Mouse (Mus musculus): Measurements from ENCODE around the gene Olfr1025-ps1. TPM values are rescaled to one million over a fixed set of nuclear protein-coding genes. Genes with fewer than 3 reads are reported as not detected.

Olfr1025-ps1 gene
- total and polyA plus RNA-seq, 3 experiments, result 0.05 TPM; not detected in 2

GRCm38 (mm10) chr2:85950137-85950536 is 35.1 kb downstream of the Olfr1025-ps1 start, which contains the start of gene Olfr1028:
TSS of gene Olfr1028 (plus strand) at chr2:85950437.
- DNase-seq (ENCODE audit: low spot score), result no peak
- Histone ChIP-seq H3K36me3 (replicated peaks) (no peaks in the 10 kb centered on the region), H3K4me1 (ENCODE audit: insufficient read depth, low read depth, low read length) (no peaks in the 10 kb centered on the region), H3K27me3 (ENCODE audit: insufficient read depth, low read length) (no peaks in the 10 kb centered on the region), H3K9me3 (replicated peaks) (peaks cover 2% of the 10 kb centered on the region; the same call in 1 of the 2 replicates), H3K4me3 (ENCODE audit: low read depth, low read length) (no peak within 1 kb of the TSS)
- no peak for TF ChIP-seq GATA2 (IDR thresholded peaks at IDR 0.05; ENCODE audit: borderline replicate concordance, low read depth, low read length)
- no peak for TF ChIP-seq POLR2AphosphoS5 (IDR thresholded peaks at IDR 0.05; ENCODE audit: insufficient replicate concordance, low read depth, low read length)
- no peak for TF ChIP-seq TAL1 (conservative IDR thresholded peaks at IDR 0.05; ENCODE audit: low read depth, low read length)
- TF ChIP-seq CTCF (IDR thresholded peaks at IDR 0.05; ENCODE audit: low read depth, low read length), result no peak
- no peak for TF ChIP-seq GATA1 (IDR thresholded peaks at IDR 0.05; ENCODE audit: borderline replicate concordance, low read length)
- no peak for ATAC-seq (ENCODE audit: extremely low read depth, insufficient number of reproducible peaks, low FRiP score, poor library complexity, severe bottlenecking)

Other genes starting within 250 kb of the Olfr1025-ps1 start
Only the 20 nearest of the 27 such genes appear.
- gene Olfr1012, start 152.4 kb upstream of the Olfr1025-ps1 start, total RNA-seq (2014; fragmentation: Nextera tagmentation), result not detected in 2 replicates
- 0.12 and 0.16 TPM in 2 replicates for gene Olfr1012, start 152.4 kb upstream of the Olfr1025-ps1 start, total RNA-seq (2017)
- not detected in 2 replicates for gene Olfr1012, start 152.4 kb upstream of the Olfr1025-ps1 start, polyA plus RNA-seq (2012)
- gene Olfr1013, start 148.1 kb upstream of the Olfr1025-ps1 start, total RNA-seq (2014; fragmentation: Nextera tagmentation), result not detected in 2 replicates
- 0.06 TPM in 1 of 2 replicates, not detected in the other for gene Olfr1013, start 148.1 kb upstream of the Olfr1025-ps1 start, total RNA-seq (2017)
- gene Olfr1013, start 148.1 kb upstream of the Olfr1025-ps1 start, polyA plus RNA-seq (2012), result not detected in 2 replicates
- gene Olfr1014, start 142.5 kb upstream of the Olfr1025-ps1 start, total RNA-seq (2014; fragmentation: Nextera tagmentation), result not detected in 2 replicates
- gene Olfr1014, start 142.5 kb upstream of the Olfr1025-ps1 start, total RNA-seq (2017), result 0.27 TPM in 1 of 2 replicates, not detected in the other
- gene Olfr1014, start 142.5 kb upstream of the Olfr1025-ps1 start, polyA plus RNA-seq (2012), result not detected in 2 replicates
- not detected in 2 replicates for gene Olfr1015, start 133.2 kb upstream of the Olfr1025-ps1 start, total RNA-seq (2014; fragmentation: Nextera tagmentation)
- gene Olfr1015, start 133.2 kb upstream of the Olfr1025-ps1 start, total RNA-seq (2017), result not detected in 2 replicates
- gene Olfr1015, start 133.2 kb upstream of the Olfr1025-ps1 start, polyA plus RNA-seq (2012), result not detected in 2 replicates
- gene Olfr1016, start 112.6 kb upstream of the Olfr1025-ps1 start, total RNA-seq (2014; fragmentation: Nextera tagmentation), result not detected in 2 replicates
- gene Olfr1016, start 112.6 kb upstream of the Olfr1025-ps1 start, total RNA-seq (2017), result 0.11 TPM in 1 of 2 replicates, not detected in the other
- gene Olfr1016, start 112.6 kb upstream of the Olfr1025-ps1 start, polyA plus RNA-seq (2012), result not detected in 2 replicates
- gene Olfr1018, start 96.7 kb upstream of the Olfr1025-ps1 start, total RNA-seq (2014; fragmentation: Nextera tagmentation), result not detected in 2 replicates
- 0.17 TPM in 1 of 2 replicates, not detected in the other for gene Olfr1018, start 96.7 kb upstream of the Olfr1025-ps1 start, total RNA-seq (2017)
- gene Olfr1018, start 96.7 kb upstream of the Olfr1025-ps1 start, polyA plus RNA-seq (2012), result not detected in 2 replicates
- not detected in 2 replicates for gene Olfr1019, start 69.7 kb upstream of the Olfr1025-ps1 start, total RNA-seq (2014; fragmentation: Nextera tagmentation)
- gene Olfr1019, start 69.7 kb upstream of the Olfr1025-ps1 start, total RNA-seq (2017), result not detected in 2 replicates
- not detected in 2 replicates for gene Olfr1019, start 69.7 kb upstream of the Olfr1025-ps1 start, polyA plus RNA-seq (2012)
- gene Olfr1020, start 68.2 kb upstream of the Olfr1025-ps1 start, total RNA-seq (2014; fragmentation: Nextera tagmentation), result not detected in 2 replicates
- gene Olfr1020, start 68.2 kb upstream of the Olfr1025-ps1 start, total RNA-seq (2017), result 0.17 TPM in 1 of 2 replicates, not detected in the other
- not detected in 2 replicates for gene Olfr1020, start 68.2 kb upstream of the Olfr1025-ps1 start, polyA plus RNA-seq (2012)
- not detected in 2 replicates for gene Olfr1022, start 46.6 kb upstream of the Olfr1025-ps1 start, total RNA-seq (2014; fragmentation: Nextera tagmentation)
- gene Olfr1022, start 46.6 kb upstream of the Olfr1025-ps1 start, total RNA-seq (2017), result 0.17 and 0.33 TPM in 2 replicates
- gene Olfr1022, start 46.6 kb upstream of the Olfr1025-ps1 start, polyA plus RNA-seq (2012), result not detected in 2 replicates
- not detected in 2 replicates for gene Olfr1023, start 29.6 kb upstream of the Olfr1025-ps1 start, total RNA-seq (2014; fragmentation: Nextera tagmentation)
- gene Olfr1023, start 29.6 kb upstream of the Olfr1025-ps1 start, total RNA-seq (2017), result 0.05 and 0.06 TPM in 2 replicates
- not detected in 2 replicates for gene Olfr1023, start 29.6 kb upstream of the Olfr1025-ps1 start, polyA plus RNA-seq (2012)
- not detected in 2 replicates for gene Olfr1024, start 10.1 kb upstream of the Olfr1025-ps1 start, total RNA-seq (2014; fragmentation: Nextera tagmentation)
- 0.11 and 0.17 TPM in 2 replicates for gene Olfr1024, start 10.1 kb upstream of the Olfr1025-ps1 start, total RNA-seq (2017)
- not detected in 2 replicates for gene Olfr1024, start 10.1 kb upstream of the Olfr1025-ps1 start, polyA plus RNA-seq (2012)
- gene Olfr1026, start 6.4 kb downstream of the Olfr1025-ps1 start, total RNA-seq (2014; fragmentation: Nextera tagmentation), result not detected in 2 replicates
- gene Olfr1026, start 6.4 kb downstream of the Olfr1025-ps1 start, total RNA-seq (2017), result 0.16 TPM in 1 of 2 replicates, not detected in the other
- gene Olfr1026, start 6.4 kb downstream of the Olfr1025-ps1 start, polyA plus RNA-seq (2012), result not detected in 2 replicates
- not detected in 2 replicates for gene Olfr1028, start 35.2 kb downstream of the Olfr1025-ps1 start, total RNA-seq (2014; fragmentation: Nextera tagmentation)
- 0.06 and 0.11 TPM in 2 replicates for gene Olfr1028, start 35.2 kb downstream of the Olfr1025-ps1 start, total RNA-seq (2017)
- not detected in 2 replicates for gene Olfr1028, start 35.2 kb downstream of the Olfr1025-ps1 start, polyA plus RNA-seq (2012)
- gene Olfr1029, start 58.7 kb downstream of the Olfr1025-ps1 start, total RNA-seq (2014; fragmentation: Nextera tagmentation), result not detected in 2 replicates
- gene Olfr1029, start 58.7 kb downstream of the Olfr1025-ps1 start, total RNA-seq (2017), result 0.12 and 0.16 TPM in 2 replicates
- not detected in 2 replicates for gene Olfr1029, start 58.7 kb downstream of the Olfr1025-ps1 start, polyA plus RNA-seq (2012)
- gene Olfr1030, start 64.1 kb downstream of the Olfr1025-ps1 start, total RNA-seq (2014; fragmentation: Nextera tagmentation), result not detected in 2 replicates
- under 0.01 and 0.06 TPM in 2 replicates for gene Olfr1030, start 64.1 kb downstream of the Olfr1025-ps1 start, total RNA-seq (2017)
- not detected in 2 replicates for gene Olfr1030, start 64.1 kb downstream of the Olfr1025-ps1 start, polyA plus RNA-seq (2012)
- gene Olfr1031, start 75.1 kb downstream of the Olfr1025-ps1 start, total RNA-seq (2014; fragmentation: Nextera tagmentation), result not detected in 2 replicates
- gene Olfr1031, start 75.1 kb downstream of the Olfr1025-ps1 start, total RNA-seq (2017), result not detected in 2 replicates
- gene Olfr1031, start 75.1 kb downstream of the Olfr1025-ps1 start, polyA plus RNA-seq (2012), result not detected in 2 replicates
- not detected in 2 replicates for gene Olfr1032, start 90.3 kb downstream of the Olfr1025-ps1 start, total RNA-seq (2014; fragmentation: Nextera tagmentation)
- gene Olfr1032, start 90.3 kb downstream of the Olfr1025-ps1 start, total RNA-seq (2017), result not detected in 2 replicates
- not detected in 2 replicates for gene Olfr1032, start 90.3 kb downstream of the Olfr1025-ps1 start, polyA plus RNA-seq (2012)
- not detected in 2 replicates for gene Olfr1033, start 105.4 kb downstream of the Olfr1025-ps1 start, total RNA-seq (2014; fragmentation: Nextera tagmentation)
- not detected in 2 replicates for gene Olfr1033, start 105.4 kb downstream of the Olfr1025-ps1 start, total RNA-seq (2017)
- not detected in 2 replicates for gene Olfr1033, start 105.4 kb downstream of the Olfr1025-ps1 start, polyA plus RNA-seq (2012)
- gene Olfr1034, start 130.7 kb downstream of the Olfr1025-ps1 start, total RNA-seq (2014; fragmentation: Nextera tagmentation), result not detected in 2 replicates
- 0.12 TPM in 1 of 2 replicates, not detected in the other for gene Olfr1034, start 130.7 kb downstream of the Olfr1025-ps1 start, total RNA-seq (2017)
- gene Olfr1034, start 130.7 kb downstream of the Olfr1025-ps1 start, polyA plus RNA-seq (2012), result not detected in 2 replicates
- not detected in 2 replicates for gene Olfr1036, start 158.8 kb downstream of the Olfr1025-ps1 start, total RNA-seq (2014; fragmentation: Nextera tagmentation)
- gene Olfr1036, start 158.8 kb downstream of the Olfr1025-ps1 start, total RNA-seq (2017), result 0.11 and 0.17 TPM in 2 replicates
- gene Olfr1036, start 158.8 kb downstream of the Olfr1025-ps1 start, polyA plus RNA-seq (2012), result not detected in 2 replicates

Data from G1E (cell line).